Mouse (Mus musculus): ENCODE measurements around the gene Gfer. TPM values are rescaled to one million over a fixed set of nuclear protein-coding genes. Genes with fewer than 3 reads are reported as not detected.

Gene Gfer
- polyA plus RNA-seq, 1 experiment from 2014 or later, result 42.2 TPM

- no peak for TF ChIP-seq CTCF (IDR thresholded peaks at IDR 0.05; ENCODE audit: low read depth)
- Histone ChIP-seq H3K4me2 (replicated peaks; ENCODE audit: low read depth) (peak overlapping the region; percentile 45), H3K36me3 (ENCODE audit: control insufficient read depth, insufficient read depth) (peaks cover 7% of the 10 kb centered on the region), H3K4me3 (ENCODE audit: low read depth, low read length) (0 out of 2 replicates have a peak overlapping the region, but pooled peaks have one; percentile 2), H3K4me1 (replicated peaks; ENCODE audit: control insufficient read depth, insufficient read depth, low read length) (peaks cover 6% of the 10 kb centered on the region; the same call in 1 of the 2 replicates), H3K9me3 (ENCODE audit: control insufficient read depth) (no peaks in the 10 kb centered on the region), H3K9ac (ENCODE audit: low read depth, low read length) (no peak overlapping the region; the same call in 1 of the 2 replicates), H3K27me3 (replicated peaks; ENCODE audit: control insufficient read depth, insufficient read depth, low read length) (peaks cover 36% of the 10 kb centered on the region), H3K27ac (ENCODE audit: low read depth, low read length) (no peak overlapping the region)
- 0 out of 2 replicates have a peak, but pooled peaks have one; percentile 61 for ATAC-seq
- WGBS, result 37% methylated on average over 16 of the region's 16 CpGs
Measured at GRCm38 (mm10) chr17:24686514-24686913, 9.4 kb downstream of the Gfer start.

GRCm38 (mm10) chr17:24677500-24678080 lies 18.4 kb downstream of the Gfer start:
- 49% methylated on average over 24 of the region's 24 CpGs for WGBS
- Histone ChIP-seq H3K9me3 (ENCODE audit: control insufficient read depth) (no peaks in the 10 kb centered on the region), H3K4me1 (replicated peaks; ENCODE audit: control insufficient read depth, insufficient read depth, low read length) (no peaks in the 10 kb centered on the region), H3K27me3 (replicated peaks; ENCODE audit: control insufficient read depth, insufficient read depth, low read length) (no peaks in the 10 kb centered on the region), H3K9ac (ENCODE audit: low read depth, low read length) (no peak overlapping the region), H3K4me2 (replicated peaks; ENCODE audit: low read depth) (peak overlapping the region; percentile 48), H3K27ac (ENCODE audit: low read depth, low read length) (peak overlapping the region; percentile 62), H3K4me3 (ENCODE audit: low read depth, low read length) (no peak overlapping the region), H3K36me3 (ENCODE audit: control insufficient read depth, insufficient read depth) (peaks cover 67% of the 10 kb centered on the region)
- TF ChIP-seq CTCF (IDR thresholded peaks at IDR 0.05; ENCODE audit: low read depth), result no peak
- ATAC-seq, result peak; percentile 76

GRCm38 (mm10) chr17:24676877-24677276 lies 19.1 kb downstream of the Gfer start:
- peaks cover 63% of the 10 kb centered on the region for H3K36me3 ChIP-seq (ENCODE audit: control insufficient read depth, insufficient read depth)
- peak overlapping the region; percentile 21 for H3K27ac ChIP-seq (ENCODE audit: low read depth, low read length)
- H3K27me3 ChIP-seq (replicated peaks; ENCODE audit: control insufficient read depth, insufficient read depth, low read length), result no peaks in the 10 kb centered on the region
- WGBS, result 94% methylated on average over 5 of the region's 5 CpGs
- no peak overlapping the region for H3K4me3 ChIP-seq (ENCODE audit: low read depth, low read length)
- peaks cover 1% of the 10 kb centered on the region; the same call in 1 of the 2 replicates for H3K4me1 ChIP-seq (replicated peaks; ENCODE audit: control insufficient read depth, insufficient read depth, low read length)
- no peaks in the 10 kb centered on the region for H3K9me3 ChIP-seq (ENCODE audit: control insufficient read depth)
- TF ChIP-seq CTCF (IDR thresholded peaks at IDR 0.05; ENCODE audit: low read depth), result no peak
- H3K4me2 ChIP-seq (replicated peaks; ENCODE audit: low read depth), result no peak overlapping the region
- H3K9ac ChIP-seq (ENCODE audit: low read depth, low read length), result no peak overlapping the region
- no peak for ATAC-seq

GRCm38 (mm10) chr17:24676187-24676586 lies 19.8 kb downstream of the Gfer start:
- Histone ChIP-seq H3K9me3 (ENCODE audit: control insufficient read depth) (no peaks in the 10 kb centered on the region), H3K36me3 (ENCODE audit: control insufficient read depth, insufficient read depth) (peaks cover 57% of the 10 kb centered on the region), H3K4me2 (replicated peaks; ENCODE audit: low read depth) (no peak overlapping the region), H3K27ac (ENCODE audit: low read depth, low read length) (no peak overlapping the region), H3K9ac (ENCODE audit: low read depth, low read length) (no peak overlapping the region), H3K4me1 (replicated peaks; ENCODE audit: control insufficient read depth, insufficient read depth, low read length) (peaks cover 8% of the 10 kb centered on the region; the same call in 1 of the 2 replicates), H3K27me3 (replicated peaks; ENCODE audit: control insufficient read depth, insufficient read depth, low read length) (no peaks in the 10 kb centered on the region), H3K4me3 (ENCODE audit: low read depth, low read length) (no peak overlapping the region)
- no peak; the same call in 1 of the 2 replicates for ATAC-seq
- peak; percentile 90 for TF ChIP-seq CTCF (IDR thresholded peaks at IDR 0.05; ENCODE audit: low read depth)
- 58% methylated on average over 2 of the region's 2 CpGs for WGBS

- Histone ChIP-seq H3K4me1 (replicated peaks; ENCODE audit: control insufficient read depth, insufficient read depth, low read length) (peaks cover 16% of the 10 kb centered on the region; the same call in 1 of the 2 replicates), H3K4me2 (replicated peaks; ENCODE audit: low read depth) (no peak overlapping the region), H3K27ac (ENCODE audit: low read depth, low read length) (no peak overlapping the region), H3K27me3 (replicated peaks; ENCODE audit: control insufficient read depth, insufficient read depth, low read length) (no peaks in the 10 kb centered on the region), H3K9ac (ENCODE audit: low read depth, low read length) (no peak overlapping the region), H3K36me3 (ENCODE audit: control insufficient read depth, insufficient read depth) (peaks cover 38% of the 10 kb centered on the region), H3K9me3 (ENCODE audit: control insufficient read depth) (no peaks in the 10 kb centered on the region), H3K4me3 (ENCODE audit: low read depth, low read length) (no peak overlapping the region)
- 85% methylated on average over 7 of the region's 7 CpGs for WGBS
- no peak for ATAC-seq
- TF ChIP-seq CTCF (IDR thresholded peaks at IDR 0.05; ENCODE audit: low read depth), result no peak
Measured at GRCm38 (mm10) chr17:24674277-24674676, 21.7 kb downstream of the Gfer start.

- Histone ChIP-seq H3K4me3 (ENCODE audit: low read depth, low read length) (peak overlapping the region; percentile 3; the same call in 1 of the 2 replicates), H3K9me3 (ENCODE audit: control insufficient read depth) (no peaks in the 10 kb centered on the region), H3K27me3 (replicated peaks; ENCODE audit: control insufficient read depth, insufficient read depth, low read length) (no peaks in the 10 kb centered on the region), H3K4me2 (replicated peaks; ENCODE audit: low read depth) (peak overlapping the region; percentile 72), H3K4me1 (replicated peaks; ENCODE audit: control insufficient read depth, insufficient read depth, low read length) (peaks cover 16% of the 10 kb centered on the region), H3K27ac (ENCODE audit: low read depth, low read length) (no peak overlapping the region; the same call in 1 of the 2 replicates), H3K36me3 (ENCODE audit: control insufficient read depth, insufficient read depth) (peaks cover 16% of the 10 kb centered on the region; the same call in 1 of the 2 replicates), H3K9ac (ENCODE audit: low read depth, low read length) (no peak overlapping the region)
- TF ChIP-seq CTCF (IDR thresholded peaks at IDR 0.05; ENCODE audit: low read depth), result no peak
- WGBS, result 11% methylated on average over 5 of the region's 5 CpGs
- peak; percentile 49 for ATAC-seq
Measured at GRCm38 (mm10) chr17:24672141-24672540, 23.8 kb downstream of the Gfer start.
